Mouse (Mus musculus): ENCODE measurements around the gene Tmsb10.

The Tmsb10 gene

DNA sequence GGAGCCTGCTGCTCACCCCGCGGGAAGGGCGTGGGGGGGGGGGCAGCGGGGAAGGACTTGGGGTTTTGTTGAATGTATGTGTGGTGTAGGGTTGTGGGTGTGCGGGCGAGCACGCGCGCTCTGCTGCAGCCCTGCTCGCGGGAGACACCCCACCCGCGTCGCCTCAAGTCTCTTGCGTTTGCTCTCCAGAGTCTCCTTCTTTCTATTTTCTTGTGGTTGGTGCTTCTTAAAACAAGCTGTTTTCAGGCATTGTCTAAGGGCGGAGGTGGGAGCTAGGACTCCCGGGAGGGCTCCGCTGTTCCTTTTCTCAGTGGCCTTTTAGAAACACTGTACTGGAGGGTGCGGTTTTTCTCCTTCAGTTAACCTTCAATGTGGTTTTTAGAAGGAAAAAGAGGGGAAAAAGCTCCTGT is at the start of gene Tmsb10:
Gene Tmsb10 (minus strand): TSS at position 87 of the 410 bp plus-strand sequence.
- DNase-seq (ENCODE audit: low read depth) = no peak

DNA sequence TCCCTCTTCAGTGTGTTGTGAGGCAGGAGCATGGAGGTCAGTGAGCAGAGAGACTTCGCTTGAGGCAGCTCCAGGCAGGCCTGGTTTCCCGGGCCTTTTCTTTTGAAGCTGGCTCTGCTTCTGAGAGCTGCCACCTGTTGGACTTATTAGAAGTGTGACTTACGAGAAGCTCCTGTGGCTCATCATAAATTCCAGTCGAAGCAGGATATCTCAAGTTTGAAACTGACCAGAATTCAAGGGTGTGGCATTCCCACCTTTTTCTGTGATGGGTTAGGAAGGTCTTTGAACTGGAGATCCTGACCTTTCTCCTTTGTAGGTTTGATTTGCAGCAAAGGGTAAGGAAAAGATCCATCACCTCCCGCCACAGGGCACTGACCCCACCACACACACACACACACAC is 45.1 kb upstream of the Tmsb10 start:
- no peak for DNase-seq (ENCODE audit: low read depth)

DNA sequence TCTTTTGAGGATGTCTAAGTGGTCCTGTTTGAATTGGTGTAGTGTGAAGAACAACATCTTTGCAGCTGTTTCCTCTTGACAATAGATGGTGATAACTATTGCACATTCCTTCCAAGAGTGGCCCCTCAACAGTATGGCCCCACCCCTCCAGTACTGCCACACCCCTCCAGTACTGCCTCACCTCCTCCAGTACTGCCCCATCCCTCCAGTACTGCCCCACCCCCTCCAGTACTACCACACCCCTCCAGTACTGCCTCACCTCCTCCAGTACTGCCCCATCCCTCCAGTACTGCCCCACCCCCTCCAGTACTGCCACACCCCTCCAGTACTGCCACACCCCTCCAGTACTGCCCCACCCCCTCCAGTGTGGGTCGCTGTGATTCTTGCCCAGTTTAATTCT is 43.8 kb upstream of the Tmsb10 start:
- no peak for DNase-seq (ENCODE audit: low read depth)

DNA sequence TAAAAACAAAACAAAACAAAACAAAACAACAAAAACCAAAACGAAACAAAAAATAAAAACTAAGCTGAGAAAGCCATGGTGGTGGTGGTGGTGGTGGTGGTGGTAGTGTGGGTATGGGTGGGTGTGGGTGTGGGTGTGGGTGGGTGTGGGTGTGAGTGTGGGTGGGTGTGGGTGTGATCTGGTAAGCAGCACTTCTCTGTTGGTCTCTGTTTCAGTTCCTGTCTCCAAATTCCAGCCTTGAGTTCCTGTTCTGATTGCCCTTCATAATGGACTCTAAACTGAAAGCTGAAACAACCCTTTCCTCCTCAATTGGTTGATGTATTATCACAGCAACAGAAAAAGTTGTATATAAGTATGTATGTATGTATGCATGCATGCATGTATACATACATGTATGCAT is 40.3 kb upstream of the Tmsb10 start:
- DNase-seq (ENCODE audit: low read depth) = no peak

DNA sequence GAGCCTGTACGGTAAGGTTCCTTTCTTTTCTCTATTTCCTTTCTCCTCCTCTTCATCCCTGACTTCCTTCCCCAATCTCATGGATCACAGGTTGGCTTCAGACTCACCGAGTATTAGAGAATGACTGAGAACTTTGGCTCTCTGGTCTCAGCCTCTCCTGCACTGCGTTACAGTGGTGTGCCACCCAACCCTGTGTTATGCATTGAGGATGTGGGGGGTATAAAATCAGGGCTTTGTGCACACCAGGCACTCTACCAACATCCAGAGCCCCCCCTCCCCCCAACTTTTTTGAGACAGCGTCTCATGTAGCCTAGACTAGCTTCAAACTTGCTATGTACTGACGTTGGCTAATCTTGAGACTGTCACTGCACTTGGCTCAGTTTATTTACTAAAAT is 35.1 kb upstream of the Tmsb10 start:
- DNase-seq (ENCODE audit: low read depth) = no peak

DNA sequence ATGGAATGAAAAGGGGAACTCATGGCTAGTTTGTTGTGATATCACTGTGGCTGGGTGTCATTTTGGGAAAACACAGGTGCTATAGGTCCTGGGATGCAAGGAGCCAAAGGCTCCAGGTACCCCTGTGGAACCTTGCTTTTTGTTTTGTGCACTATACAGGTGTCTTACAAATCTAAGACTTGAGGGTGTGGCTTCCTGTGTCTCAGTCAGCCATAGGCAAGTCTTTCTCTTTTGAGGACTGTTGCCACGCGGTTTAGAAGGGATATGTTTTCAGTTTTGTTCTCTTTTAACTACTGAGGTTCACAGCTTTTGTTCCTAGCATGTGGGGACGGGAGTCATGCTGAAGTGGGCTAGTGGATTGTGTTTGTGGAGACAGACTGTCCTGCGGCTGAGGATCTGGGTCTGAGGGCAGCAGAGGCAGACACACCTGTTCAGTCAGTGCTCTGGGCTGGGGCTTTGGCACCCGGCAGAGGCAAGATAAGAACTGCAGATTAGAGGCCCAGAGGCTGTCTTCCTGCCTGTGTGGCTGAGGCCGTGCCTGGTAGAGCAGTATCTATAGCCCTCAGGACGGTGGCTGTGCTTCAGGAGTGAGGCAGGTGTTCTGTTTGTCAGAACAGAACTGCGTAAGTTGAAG is 34.6 kb upstream of the Tmsb10 start:
- no peak for DNase-seq (ENCODE audit: low read depth)

DNA sequence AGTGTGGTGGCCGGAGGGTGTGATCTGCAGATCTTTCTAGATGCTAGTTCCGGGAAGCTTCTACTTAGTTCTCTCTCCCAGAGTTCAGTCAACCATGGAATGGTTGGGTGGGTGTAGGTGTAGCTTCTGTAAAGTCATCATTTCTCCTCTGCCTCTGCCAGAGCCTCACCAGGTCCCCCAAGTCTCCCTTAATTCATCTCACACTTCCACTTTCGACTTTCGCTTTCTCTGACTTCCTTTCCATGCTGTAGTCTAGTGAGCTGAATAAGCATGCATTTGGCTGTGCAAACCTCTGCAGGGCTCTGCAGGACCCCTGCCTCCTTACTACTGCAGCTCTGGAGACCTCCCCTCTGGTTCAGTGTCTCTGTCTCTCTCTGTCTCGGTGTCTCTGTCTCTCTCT is 31.7 kb upstream of the Tmsb10 start:
- no peak for DNase-seq (ENCODE audit: low read depth)

DNA sequence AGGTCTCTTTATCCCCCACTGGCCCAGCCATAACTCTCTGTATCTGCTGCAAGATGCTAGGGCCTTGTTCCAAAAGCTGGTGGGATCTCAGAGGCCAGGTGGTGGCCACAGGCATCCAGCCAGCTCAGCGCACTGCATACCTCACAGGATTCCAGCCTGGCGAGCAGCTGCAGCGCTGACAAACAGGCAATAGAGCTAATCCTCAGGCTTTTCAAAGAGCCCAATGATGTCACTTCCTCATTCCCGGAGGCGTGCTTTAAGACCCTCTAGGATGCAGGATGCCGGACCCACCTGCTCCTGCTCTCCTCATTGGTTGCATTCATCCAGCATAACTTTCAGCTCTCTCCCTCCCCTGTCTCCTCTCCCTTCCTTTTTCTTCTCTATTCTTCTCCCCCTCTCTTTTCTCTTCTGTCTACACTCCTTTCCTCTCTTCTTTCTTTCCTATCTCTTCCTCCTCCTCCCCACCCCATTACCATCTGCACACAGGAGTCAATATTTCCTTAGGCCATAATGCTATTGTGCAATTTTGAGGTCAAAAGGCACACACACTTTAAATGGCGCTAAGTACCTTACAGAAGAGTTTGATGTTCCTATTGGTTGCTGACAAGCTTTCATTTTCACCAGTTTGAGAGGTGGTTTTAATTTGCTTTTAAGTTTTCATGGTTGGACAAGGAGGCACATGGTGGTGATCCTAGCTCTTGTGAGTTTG is 30.6 kb upstream of the Tmsb10 start:
- DNase-seq (ENCODE audit: low read depth) = no peak

DNA sequence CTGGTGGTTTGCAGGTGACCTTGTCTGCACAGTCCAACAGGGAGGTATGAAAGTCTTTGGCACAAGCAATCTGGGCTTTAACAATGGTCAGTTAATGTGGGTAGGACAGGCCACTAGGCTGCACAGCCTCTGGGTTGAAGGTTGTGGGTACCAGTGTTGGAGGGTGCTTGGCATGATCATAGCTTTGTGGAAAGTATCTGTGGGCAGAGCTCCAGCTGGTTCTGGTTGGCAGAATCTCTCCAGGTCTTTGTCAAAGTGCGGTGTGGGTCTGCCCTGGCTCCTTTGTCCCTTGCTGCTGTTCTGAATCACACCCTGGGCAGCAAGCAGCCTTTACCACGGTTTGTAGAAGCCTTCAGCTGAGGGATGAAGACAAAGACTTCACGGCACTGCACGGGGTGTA is 24.0 kb upstream of the Tmsb10 start:
- no peak for DNase-seq (ENCODE audit: low read depth)

DNA sequence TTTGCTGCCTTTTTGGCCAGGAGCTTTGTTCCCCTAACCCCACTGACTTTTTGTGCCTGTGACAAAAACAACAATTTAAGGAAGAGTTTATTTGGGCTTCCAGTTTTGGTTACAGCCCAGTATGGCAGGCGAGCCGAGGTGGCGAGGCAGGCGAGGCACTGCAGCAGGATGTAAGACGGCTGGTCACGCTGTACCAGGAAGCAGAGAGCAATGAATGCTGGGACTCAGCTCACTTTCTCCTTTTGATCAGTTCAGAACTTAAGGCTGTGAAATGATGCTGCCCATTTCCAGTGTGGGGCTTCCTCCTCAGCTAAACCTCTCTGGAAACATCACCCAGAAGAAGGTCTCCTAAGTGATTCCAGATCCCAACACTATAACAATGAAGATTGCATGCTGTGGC is 23.3 kb upstream of the Tmsb10 start:
- DNase-seq (ENCODE audit: low read depth) = no peak

DNA sequence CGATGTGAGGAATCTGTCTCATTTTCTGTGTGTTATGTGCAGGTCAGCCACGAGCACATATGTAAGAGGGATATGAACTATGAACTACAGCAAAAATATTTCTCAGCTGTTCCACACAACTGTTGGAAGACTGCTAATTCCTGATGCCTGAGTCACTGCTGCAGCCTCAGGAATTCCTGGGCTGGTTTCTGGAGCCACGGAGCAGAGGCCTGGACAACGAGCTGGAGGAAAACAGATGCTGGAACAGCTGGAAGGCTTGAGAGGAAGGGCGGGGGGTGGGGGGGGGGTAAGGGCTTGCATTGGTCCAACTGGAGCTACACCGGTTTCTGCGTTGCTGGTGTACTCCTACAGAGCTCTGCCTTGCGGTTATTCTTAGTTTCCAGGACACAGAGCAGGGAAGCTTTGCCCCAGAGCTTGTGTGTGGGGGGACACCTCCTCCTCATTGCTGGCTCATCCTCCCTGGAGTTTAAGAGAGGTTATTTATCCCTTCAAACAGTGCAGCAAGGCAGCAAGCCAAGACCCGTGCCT is 22.6 kb upstream of the Tmsb10 start:
- DNase-seq (ENCODE audit: low read depth) = no peak

DNA sequence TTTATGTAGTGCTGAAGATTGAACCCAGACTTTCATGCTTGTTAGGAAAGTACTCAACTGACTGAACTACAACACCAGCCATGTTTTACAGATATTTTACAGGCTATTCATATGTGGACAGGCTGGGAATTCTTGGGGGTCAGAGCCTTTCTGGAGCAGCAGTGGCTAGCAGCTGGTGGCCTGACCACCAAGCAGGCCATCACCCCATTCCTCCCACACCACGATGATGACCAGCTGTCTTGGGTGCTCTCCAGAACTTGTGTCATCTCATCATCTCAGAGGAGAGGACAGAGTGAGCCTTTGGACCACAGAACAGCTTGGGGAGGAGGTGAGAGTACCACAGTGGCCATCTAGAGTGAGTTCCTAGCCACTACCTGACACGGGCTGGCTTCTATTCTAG is 18.3 kb upstream of the Tmsb10 start:
- DNase-seq (ENCODE audit: low read depth) = no peak

DNA sequence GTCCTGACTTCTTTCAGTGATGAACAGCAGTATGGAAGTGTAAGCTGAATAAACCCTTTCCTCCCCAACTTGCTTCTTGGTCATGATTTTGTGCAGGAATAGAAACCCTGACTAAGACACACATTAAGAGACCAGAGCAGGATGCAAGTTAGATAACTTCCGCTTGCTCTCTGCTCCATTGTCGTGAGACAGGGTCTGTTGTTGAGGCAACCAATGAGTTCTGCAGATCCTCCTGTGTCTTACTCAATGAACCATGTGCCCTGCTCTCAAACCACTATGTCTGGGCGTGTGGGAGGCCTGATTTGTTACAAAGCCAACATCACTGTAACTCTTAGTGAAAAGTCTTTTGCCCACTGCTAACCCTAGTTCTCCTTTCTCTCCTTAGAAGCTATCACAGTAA is 12.5 kb upstream of the Tmsb10 start:
- DNase-seq (ENCODE audit: low read depth) = no peak

DNA sequence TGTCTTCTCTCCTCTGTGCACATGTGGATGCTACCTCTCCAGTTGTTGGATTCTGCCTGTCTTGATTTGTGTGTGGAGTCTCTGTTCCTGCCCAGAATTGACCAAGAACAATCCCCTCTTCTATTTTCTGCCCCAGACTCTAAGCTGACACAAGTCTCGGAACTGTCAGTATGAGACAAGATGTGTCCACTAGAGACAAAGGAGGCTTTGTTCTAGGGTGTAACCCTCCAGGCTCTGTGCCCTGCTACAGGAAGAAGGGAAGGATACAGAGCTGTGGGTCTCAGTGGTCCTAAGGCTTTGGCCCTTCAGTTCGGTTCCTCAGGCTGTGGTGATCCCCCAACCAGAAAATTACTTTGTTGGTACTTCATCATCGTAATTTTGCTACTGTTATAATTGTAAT is 11.2 kb upstream of the Tmsb10 start:
- DNase-seq (ENCODE audit: low read depth) = no peak

DNA sequence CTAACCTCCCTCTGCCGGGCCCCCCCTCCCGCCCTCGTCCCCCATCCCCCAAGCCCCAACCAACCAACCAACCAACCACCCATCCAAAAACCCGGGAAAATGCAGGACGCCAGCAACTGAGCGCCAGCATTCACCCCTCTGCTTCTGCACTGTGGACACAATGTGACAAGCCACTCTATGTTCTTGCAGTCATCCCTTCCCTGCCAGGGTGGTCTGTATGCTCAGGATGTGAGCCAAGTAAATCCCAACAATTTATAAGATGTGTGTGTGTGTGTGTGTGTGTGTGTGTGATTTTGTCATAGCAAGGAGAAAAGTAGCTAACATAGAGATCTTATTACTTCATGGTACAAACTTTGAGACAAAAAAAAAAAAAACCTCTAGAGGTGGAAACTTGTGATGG is 6.7 kb upstream of the Tmsb10 start:
- DNase-seq (ENCODE audit: low read depth) = no peak

DNA sequence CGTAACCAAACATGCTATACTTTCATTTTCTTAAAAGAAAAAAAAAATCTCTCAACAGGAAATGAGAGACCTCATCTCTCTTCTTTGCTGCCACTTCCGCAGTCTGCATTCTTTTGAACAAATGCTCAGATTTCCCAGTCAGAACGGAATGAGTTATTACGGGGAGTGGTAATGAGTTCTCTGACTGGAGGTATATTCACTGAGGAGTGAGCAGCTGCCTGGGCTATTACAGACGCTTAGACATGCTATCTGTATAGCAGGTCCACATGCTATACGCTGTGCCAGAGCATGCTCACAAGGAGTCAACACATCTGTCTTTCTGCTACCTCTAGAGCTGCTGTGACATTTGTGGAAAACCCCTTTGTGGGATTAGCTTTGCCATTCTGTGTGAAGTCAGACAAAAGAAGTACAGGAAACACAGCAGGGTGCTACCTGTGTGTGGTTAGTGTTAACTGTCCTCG is 3.8 kb upstream of the Tmsb10 start:
- DNase-seq (ENCODE audit: low read depth) = no peak

DNA sequence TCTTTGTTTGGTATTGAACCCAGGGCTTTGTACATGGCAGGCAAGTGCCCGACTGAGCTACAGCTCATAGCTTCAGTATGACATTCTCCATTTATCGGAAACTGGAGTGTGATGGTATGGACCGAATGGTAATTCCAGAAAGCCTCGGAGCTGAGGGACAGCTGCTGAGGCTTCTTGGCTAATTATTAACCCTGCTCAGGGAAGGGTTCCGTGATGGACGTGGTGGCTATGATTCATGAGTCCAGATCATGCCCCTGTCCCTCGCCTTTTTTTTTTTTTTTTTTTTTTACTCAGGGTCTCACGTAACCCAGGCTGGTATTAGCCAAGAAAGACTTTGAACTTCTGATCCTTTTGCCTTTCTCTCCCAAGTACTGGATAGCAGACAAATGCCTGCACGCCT is 3.1 kb upstream of the Tmsb10 start:
- DNase-seq (ENCODE audit: low read depth) = no peak

DNA sequence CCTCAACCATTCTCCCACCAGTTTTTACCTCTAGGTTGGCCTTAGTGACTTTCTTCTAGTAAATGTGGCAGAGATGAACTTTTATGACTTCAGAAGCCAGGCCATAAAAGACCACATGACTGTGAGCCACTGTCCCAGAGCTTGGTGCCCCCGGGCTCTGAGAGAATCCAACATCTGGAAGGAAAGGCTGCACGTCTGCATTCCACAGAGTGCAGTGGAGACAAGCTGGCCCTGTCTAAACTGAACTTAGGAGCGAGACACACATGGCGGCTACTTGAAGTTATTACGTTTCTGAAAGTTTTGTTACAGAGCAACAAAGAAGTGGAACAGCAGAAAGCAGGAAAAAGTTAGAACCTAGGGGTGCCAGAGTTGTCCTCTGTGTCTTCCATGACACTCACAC is 2.1 kb upstream of the Tmsb10 start:
- DNase-seq (ENCODE audit: low read depth) = no peak

DNA sequence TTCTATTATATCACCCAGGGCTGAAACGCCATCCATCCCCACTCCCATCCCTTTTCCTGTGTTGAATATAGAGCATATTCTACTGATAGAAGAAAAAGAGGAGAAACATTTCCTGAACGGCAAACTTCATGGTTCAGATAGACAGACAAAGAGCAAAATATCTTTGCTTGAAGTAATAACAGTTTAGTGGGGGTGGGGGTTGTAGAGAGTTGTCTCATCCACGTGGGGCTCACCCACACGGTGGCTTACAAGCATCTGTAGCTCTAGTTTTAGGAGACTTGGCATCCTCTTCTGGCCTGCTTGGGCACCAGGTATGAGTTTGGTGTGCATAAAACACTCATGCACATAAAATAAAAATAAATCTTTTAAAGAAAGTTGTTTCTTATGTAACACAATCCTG is 627 bp upstream of the Tmsb10 start:
- no peak for DNase-seq (ENCODE audit: low read depth)

DNA sequence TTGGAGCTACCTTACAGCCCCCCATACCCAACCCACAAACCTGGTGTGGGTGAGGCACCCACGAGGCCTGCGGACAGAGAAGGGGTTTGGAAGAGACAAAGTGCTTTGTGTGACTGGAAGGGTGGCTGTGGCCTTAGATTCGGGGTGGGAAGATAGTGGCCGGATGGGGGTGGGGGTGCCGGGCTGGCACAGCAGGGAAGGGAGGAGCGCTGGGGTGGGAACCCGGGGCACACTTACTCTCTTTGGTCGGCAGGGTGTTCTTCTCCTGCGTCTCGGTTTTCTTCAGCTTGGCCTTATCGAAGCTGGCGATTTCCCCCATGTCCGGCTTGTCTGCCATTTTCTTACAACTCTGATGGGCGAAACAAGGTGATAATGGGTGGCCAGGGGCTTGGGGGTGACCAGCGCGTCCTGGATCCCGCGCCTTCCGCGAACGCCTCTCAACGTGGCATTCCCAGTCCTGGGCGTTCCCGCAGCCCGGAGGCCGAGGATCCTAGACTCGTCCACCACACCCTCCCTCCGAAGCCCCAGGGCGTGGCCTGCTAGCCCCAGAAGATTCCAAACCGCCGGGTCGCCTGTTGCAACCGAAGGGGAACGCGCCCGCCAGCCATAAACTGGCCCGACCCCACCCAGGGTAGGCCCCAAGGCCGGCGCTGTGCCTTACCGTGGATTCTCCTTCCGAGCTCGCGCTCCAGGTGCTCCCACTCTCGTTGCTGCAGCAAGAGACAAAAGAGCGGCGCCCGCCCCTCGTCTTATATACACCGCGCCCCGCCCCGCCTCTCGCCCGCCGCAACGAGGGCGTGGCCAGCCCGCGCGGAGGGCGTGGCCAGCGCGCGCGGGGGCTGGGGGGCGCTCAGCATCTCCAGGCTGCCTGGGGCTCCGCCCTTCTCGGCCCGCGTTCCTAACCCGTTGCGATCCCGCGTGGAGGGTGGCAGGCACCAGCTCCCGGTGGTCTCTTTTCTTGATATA is 589 bp downstream of the Tmsb10 start:
- DNase-seq (ENCODE audit: low read depth) = peak; percentile 47

DNA sequence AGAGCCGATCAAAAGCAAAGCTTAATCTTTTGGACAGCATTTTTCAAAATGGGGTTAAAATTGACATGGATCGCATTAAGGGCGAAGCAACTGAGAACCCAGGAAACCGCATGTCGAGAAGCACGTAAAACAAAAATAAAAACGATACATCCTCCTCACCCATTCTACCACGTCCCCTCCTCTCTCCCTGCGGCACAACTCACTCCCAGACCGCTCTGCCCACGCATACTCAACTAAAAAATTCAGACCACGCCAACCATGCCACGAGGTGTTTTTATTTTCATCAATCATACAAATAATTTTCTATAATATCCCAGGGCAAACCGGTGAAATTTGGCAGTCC is 1.5 kb downstream of the Tmsb10 start:
- DNase-seq (ENCODE audit: low read depth) = no peak

DNA sequence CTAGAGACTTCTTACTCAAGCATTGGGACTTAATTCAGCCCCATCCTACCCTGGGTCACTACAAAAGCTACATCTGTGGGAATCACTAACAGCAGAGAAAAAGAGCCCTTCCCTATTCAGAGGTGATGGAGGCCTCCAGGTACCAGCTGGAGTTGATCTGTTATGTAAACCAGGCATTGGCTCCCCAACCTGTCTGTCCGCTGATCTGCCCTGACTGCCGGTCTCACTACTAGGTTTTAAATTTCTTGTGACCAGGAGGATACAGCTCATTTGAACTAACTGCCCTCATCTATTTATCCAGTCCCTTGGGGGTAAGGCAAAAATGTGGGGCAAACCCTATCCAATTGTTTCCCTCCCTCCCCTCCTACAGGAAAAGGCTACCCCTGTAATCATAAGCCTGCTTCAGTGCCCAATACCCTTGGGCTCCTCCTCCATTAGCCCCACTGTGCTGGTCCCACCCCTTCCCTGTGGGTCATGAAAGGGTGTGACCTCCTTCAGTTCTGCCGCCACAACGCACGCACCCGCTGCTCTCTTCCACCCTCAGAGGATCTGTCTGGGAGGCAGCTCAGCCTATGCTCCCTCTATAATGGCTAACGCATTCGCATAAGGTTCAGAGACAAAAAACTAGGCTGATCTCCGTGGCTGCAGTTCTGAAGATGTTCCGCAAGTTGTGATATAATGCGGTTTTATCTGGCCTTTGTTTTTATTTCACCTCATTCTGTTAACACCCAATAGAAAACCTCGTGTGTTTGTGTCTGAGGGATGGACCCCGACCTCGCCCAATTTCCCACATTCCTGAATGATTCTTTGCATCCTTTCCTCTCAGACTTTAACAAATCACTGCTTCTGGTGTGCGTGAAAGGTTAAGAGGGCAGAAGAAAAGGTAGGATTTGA is 2.1 kb downstream of the Tmsb10 start:
- DNase-seq (ENCODE audit: low read depth) = no peak

All from c-Kit-positive CD71-positive TER-119-negative erythroid progenitor cells, embryonic 14.5 days (primary cell).